Mouse (Mus musculus) lung, embryonic 16.5 days (tissue): ENCODE results near the gene Mcu. TPM values are rescaled to one million over a fixed set of nuclear protein-coding genes. Genes with fewer than 3 reads are reported as not detected.

Source experiments
- ATAC-seq: fragments of 200-750 bp; cut with Nextera tagmentation; 2 replicates; pipeline ENCODE4 v1.8.0; 2017; ENCODE audit warnings: low read depth, mild to moderate bottlenecking, moderate library complexity
- H3K27ac ChIP-seq: fragments of 300-500 bp; sonication (generic); 2 replicates; pipeline ENCODE4 v1.5.1; 2014; ENCODE audit warnings: mild to moderate bottlenecking, control low read depth, low read length
- H3K27me3 ChIP-seq: fragments of 300-500 bp; sonication (generic); 2 replicates; pipeline ENCODE4 v1.6.1; 2014; ENCODE audit warnings: low read depth, low read length, mixed read lengths; ENCODE audit not compliant: control insufficient read depth, insufficient read depth
- H3K36me3 ChIP-seq: fragments of 300-500 bp; sonication (generic); 2 replicates; pipeline ENCODE4 v1.6.1; 2014; ENCODE audit warnings: low read length; ENCODE audit not compliant: control insufficient read depth, insufficient read depth
- H3K4me1 ChIP-seq: fragments of 300-500 bp; sonication (generic); replicated peaks from 2 replicates; pipeline ENCODE4 v1.6.1; 2014; ENCODE audit warnings: low read length, mixed read lengths; ENCODE audit not compliant: control insufficient read depth, insufficient read depth
- H3K4me2 ChIP-seq: fragments of 300-500 bp; sonication (generic); 2 replicates; pipeline ENCODE4 v1.6.1; 2014; ENCODE audit warnings: low read depth, low read length, control low read depth
- H3K4me3 ChIP-seq: fragments of 300-500 bp; sonication (generic); 2 replicates; pipeline ENCODE4 v1.5.1; 2014; ENCODE audit warnings: mild to moderate bottlenecking, low read length, control low read depth
- H3K9ac ChIP-seq: fragments of 300-500 bp; sonication (generic); 2 replicates; pipeline ENCODE4 v1.6.1; 2014; ENCODE audit warnings: low read length, control low read depth
- H3K9me3 ChIP-seq: fragments of 300-500 bp; sonication (generic); 2 replicates; pipeline ENCODE4 v1.6.1; 2016; ENCODE audit warnings: low read length; ENCODE audit not compliant: control insufficient read depth
- WGBS: fragments of 180-500 bp; shearing (Covaris S2); extraction: QIAGEN DNeasy Blood & Tissue Kit; methylation state at CpG from one replicate; pipeline ENCODE4 v1.1.7; 2014; 5-methylcytosine and 5-hydroxymethylcytosine counted together
- polyA plus RNA-seq: library from polyadenylated mRNA; unstranded; fragments of >200 nt; fragmentation: Nextera tagmentation; extraction: Ambion mirVana; gene quantifications from 2 replicates; pipeline ENCODE4 v1.2.1, GENCODE M21; 2015

The Mcu gene
- polyA plus RNA-seq, 1 experiment from 2014 or later, result 33.3 TPM

DNA sequence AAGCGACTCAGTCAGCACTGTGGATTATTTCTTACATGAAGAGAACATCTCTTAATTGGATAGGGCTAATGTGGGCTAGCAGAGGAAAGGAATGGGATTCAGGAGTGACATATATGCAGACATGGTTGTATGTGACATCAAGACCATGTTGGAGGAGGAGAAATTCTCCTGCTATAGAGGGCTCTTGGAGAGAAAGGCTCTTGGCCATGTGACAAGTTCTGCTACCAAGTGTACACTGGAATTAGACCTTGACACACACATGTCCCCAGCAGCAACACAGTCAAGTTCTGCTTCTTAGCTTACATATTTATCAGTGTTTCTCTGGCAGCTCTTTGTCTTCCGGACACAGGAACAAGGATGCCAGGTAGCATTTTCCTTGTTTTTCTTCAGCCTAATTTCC, 129.1 kb downstream of the Mcu start:
- Histone ChIP-seq H3K4me1 (no peaks in the 10 kb centered on the region), H3K27me3 (no peaks in the 10 kb centered on the region), H3K4me3 (no peak overlapping the region), H3K4me2 (no peak overlapping the region), H3K36me3 (peaks cover 5% of the 10 kb centered on the region; the same call in 1 of the 2 replicates), H3K9ac (no peak overlapping the region), H3K27ac (no peak overlapping the region), H3K9me3 (peaks cover 7% of the 10 kb centered on the region; the same call in 1 of the 2 replicates)
- WGBS, result 77% methylated on average over 2 of the region's 2 CpGs
- no peak for ATAC-seq

- no peak overlapping the region for H3K4me2 ChIP-seq
- H3K9me3 ChIP-seq, result no peaks in the 10 kb centered on the region
- H3K4me1 ChIP-seq, result no peaks in the 10 kb centered on the region
- no peaks in the 10 kb centered on the region for H3K27me3 ChIP-seq
- 85% methylated on average over 6 of the region's 6 CpGs for WGBS
- ATAC-seq, result no peak
- no peak overlapping the region for H3K9ac ChIP-seq
- H3K4me3 ChIP-seq, result no peak overlapping the region
- peaks cover 5% of the 10 kb centered on the region; the same call in 1 of the 2 replicates for H3K36me3 ChIP-seq
- H3K27ac ChIP-seq, result no peak overlapping the region
Observed at GRCm38 (mm10) chr10:59484318-59484717, 132.2 kb downstream of the Mcu start.

- H3K4me3 ChIP-seq, result no peak overlapping the region
- H3K9me3 ChIP-seq, result no peaks in the 10 kb centered on the region
- no peak overlapping the region for H3K4me2 ChIP-seq
- no peak overlapping the region for H3K9ac ChIP-seq
- WGBS, result 91% methylated on average over 5 of the region's 5 CpGs
- no peaks in the 10 kb centered on the region for H3K4me1 ChIP-seq
- no peak overlapping the region for H3K27ac ChIP-seq
- no peaks in the 10 kb centered on the region for H3K36me3 ChIP-seq
- H3K27me3 ChIP-seq, result no peaks in the 10 kb centered on the region
- ATAC-seq, result no peak
Observed at GRCm38 (mm10) chr10:59481381-59481780, 135.1 kb downstream of the Mcu start.

- H3K27ac ChIP-seq, result no peak overlapping the region
- no peak for ATAC-seq
- H3K36me3 ChIP-seq, result 0 out of 2 replicates have a peak, but pooled peaks cover 2% of the 10 kb centered on the region
- no peak overlapping the region for H3K4me3 ChIP-seq
- H3K9ac ChIP-seq, result no peak overlapping the region
- no peak overlapping the region for H3K4me2 ChIP-seq
- H3K27me3 ChIP-seq, result no peaks in the 10 kb centered on the region
- WGBS, result 65% methylated on average over 5 of the region's 5 CpGs
- no peaks in the 10 kb centered on the region for H3K9me3 ChIP-seq
- no peaks in the 10 kb centered on the region for H3K4me1 ChIP-seq
Observed at GRCm38 (mm10) chr10:59470451-59470850, 146.0 kb downstream of the Mcu start.

DNA sequence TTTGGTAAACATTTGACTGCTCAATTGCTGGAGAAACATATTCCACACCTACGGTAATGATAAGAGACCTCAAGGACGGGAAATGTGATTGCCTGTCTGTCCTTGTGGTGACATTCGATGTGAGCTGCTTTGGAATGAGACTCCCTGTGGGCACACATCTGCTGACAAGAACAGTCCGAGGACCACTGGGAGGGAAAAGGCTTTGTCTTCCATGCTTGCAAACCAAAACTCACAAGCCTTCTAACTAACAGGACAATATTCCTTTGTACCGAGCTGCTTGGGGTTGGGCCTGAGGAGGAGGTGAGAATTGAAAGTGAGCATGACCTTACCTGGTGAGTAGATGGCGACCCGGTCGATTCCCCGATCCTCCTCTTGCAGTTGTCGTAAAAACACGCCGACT, 149.2 kb downstream of the Mcu start:
- Histone ChIP-seq H3K4me1 (0 out of 2 replicates have a peak, but pooled peaks cover 2% of the 10 kb centered on the region), H3K36me3 (0 out of 2 replicates have a peak, but pooled peaks cover 2% of the 10 kb centered on the region), H3K9me3 (no peaks in the 10 kb centered on the region), H3K27me3 (no peaks in the 10 kb centered on the region), H3K9ac (no peak overlapping the region), H3K4me3 (no peak overlapping the region), H3K4me2 (no peak overlapping the region), H3K27ac (no peak overlapping the region)
- no peak for ATAC-seq
- WGBS, result 87% methylated on average over 12 of the region's 12 CpGs

GRCm38 (mm10) chr10:59466626-59467025, 149.9 kb downstream of the Mcu start:
- H3K27me3 ChIP-seq, result no peaks in the 10 kb centered on the region
- no peak overlapping the region for H3K27ac ChIP-seq
- H3K9ac ChIP-seq, result no peak overlapping the region
- H3K36me3 ChIP-seq, result 0 out of 2 replicates have a peak, but pooled peaks cover 2% of the 10 kb centered on the region
- H3K9me3 ChIP-seq, result no peaks in the 10 kb centered on the region
- H3K4me3 ChIP-seq, result no peak overlapping the region
- WGBS, result 89% methylated on average over 4 of the region's 4 CpGs
- ATAC-seq, result no peak
- H3K4me1 ChIP-seq, result 0 out of 2 replicates have a peak, but pooled peaks cover 3% of the 10 kb centered on the region
- H3K4me2 ChIP-seq, result no peak overlapping the region

GRCm38 (mm10) chr10:59465546-59465945, 150.9 kb downstream of the Mcu start:
- H3K36me3 ChIP-seq, result 0 out of 2 replicates have a peak, but pooled peaks cover 2% of the 10 kb centered on the region
- H3K9ac ChIP-seq, result no peak overlapping the region
- H3K4me3 ChIP-seq, result no peak overlapping the region
- no peaks in the 10 kb centered on the region for H3K27me3 ChIP-seq
- 0 out of 2 replicates have a peak, but pooled peaks cover 3% of the 10 kb centered on the region for H3K4me1 ChIP-seq
- 75% methylated on average over 3 of the region's 3 CpGs for WGBS
- no peaks in the 10 kb centered on the region for H3K9me3 ChIP-seq
- H3K27ac ChIP-seq, result no peak overlapping the region
- H3K4me2 ChIP-seq, result no peak overlapping the region
- no peak for ATAC-seq

GRCm38 (mm10) chr10:59462307-59462706, 154.2 kb downstream of the Mcu start:
- Histone ChIP-seq H3K4me1 (0 out of 2 replicates have a peak, but pooled peaks cover 3% of the 10 kb centered on the region), H3K9me3 (no peaks in the 10 kb centered on the region), H3K27me3 (no peaks in the 10 kb centered on the region), H3K36me3 (0 out of 2 replicates have a peak, but pooled peaks cover 2% of the 10 kb centered on the region), H3K4me3 (no peak overlapping the region), H3K9ac (no peak overlapping the region), H3K4me2 (no peak overlapping the region), H3K27ac (no peak overlapping the region)
- ATAC-seq, result no peak
- WGBS, result 67% methylated on average over 6 of the region's 6 CpGs

GRCm38 (mm10) chr10:59459767-59460166, 156.7 kb downstream of the Mcu start:
- Histone ChIP-seq H3K36me3 (peaks cover 3% of the 10 kb centered on the region; the same call in 1 of the 2 replicates), H3K4me1 (0 out of 2 replicates have a peak, but pooled peaks cover 3% of the 10 kb centered on the region), H3K4me3 (no peak overlapping the region), H3K9ac (no peak overlapping the region), H3K4me2 (no peak overlapping the region), H3K27ac (no peak overlapping the region), H3K27me3 (no peaks in the 10 kb centered on the region), H3K9me3 (no peaks in the 10 kb centered on the region)
- WGBS, result 89% methylated on average over 12 of the region's 12 CpGs
- ATAC-seq, result no peak
